Mouse (Mus musculus): Measurements from ENCODE around the gene Abca9. TPM values are rescaled to one million over a fixed set of nuclear protein-coding genes. Genes with fewer than 3 reads are reported as not detected.

The Abca9 gene
- total RNA-seq, 2 experiments from 2014 or later, result 10.3 to 10.5 TPM

GRCm38 (mm10) chr11:110061032-110061431 is 107.0 kb downstream of the Abca9 start:
- no peak for DNase-seq

GRCm38 (mm10) chr11:110060127-110060526 is 107.9 kb downstream of the Abca9 start:
- no peak for DNase-seq

GRCm38 (mm10) chr11:110053681-110054080 is 114.3 kb downstream of the Abca9 start:
- no peak for DNase-seq

Other genes with a start within 250 kb of the Abca9 start
- 10 to 100 TPM; 11.9 to 14.2 TPM for gene Abca8b, start 172.4 kb downstream of the Abca9 start, total RNA-seq (2021)
- gene Abca8a, start 72.2 kb downstream of the Abca9 start, total RNA-seq (2021), result 10 to 100 TPM; 40.4 to 43.0 TPM
- gene Abca6, start 83.6 kb upstream of the Abca9 start, total RNA-seq (2021), result 10 to 100 TPM; 10.6 to 21.0 TPM
- 10 to 100 TPM in 1 of 2 experiments, 1 to 10 TPM in 1; 9.7 to 10.3 TPM for gene Abca5, start 169.5 kb upstream of the Abca9 start, total RNA-seq (2021)
- gene Map2k6, start 230.9 kb upstream of the Abca9 start, total RNA-seq (2021), result 10 to 100 TPM in 1 of 2 experiments, 1 to 10 TPM in 1; 7.6 to 11.0 TPM

Measured in adrenal gland, postnatal 10 days (tissue).